Mouse (Mus musculus) adrenal gland, adult 18-20 months (tissue): ENCODE results near the gene Styx. TPM values are rescaled to one million over a fixed set of nuclear protein-coding genes. Genes with fewer than 3 reads are reported as not detected.
"Not testable (repeated sequence)": the region's sequence is repeated elsewhere in the genome, so short reads cannot be mapped to it uniquely, and the experiment has no call there.

Experiments
- DNase-seq, 2 experiments: peaks; one replicate each; pipeline ENCODE4 v3.0.0; 2021 to 2022; ENCODE audit warnings: low spot score in 2 of 2
- total RNA-seq, 2 experiments: library from RNA; stranded (reverse); gene quantifications; 1 replicate in 1 of 2; 2 replicates in 1 of 2; pipeline ENCODE4 v1.2.3; 2021

Styx gene
- total RNA-seq, 2 experiments from 2014 or later, result 22.4 to 23.4 TPM

GRCm38 (mm10) chr14:45329589-45330181, 21.2 kb upstream of the Styx start, which contains the start of gene Psmc6:
Psmc6 (plus strand) TSS chr14:45329788.
- peak; percentile 83 to 88 for DNase-seq

GRCm38 (mm10) chr14:45364211-45365195, 13.6 kb downstream of the Styx start:
- DNase-seq, result no peak

GRCm38 (mm10) chr14:45365196-45365587, 14.3 kb downstream of the Styx start:
- no peak for DNase-seq

- DNase-seq, result no peak
These were observed 27.9 kb downstream of the Styx start for GRCm38 (mm10) chr14:45378771-45379170.

- DNase-seq, result no peak
These were observed 29.9 kb downstream of the Styx start for GRCm38 (mm10) chr14:45380756-45381155.

- no peak for DNase-seq
These were observed 32.0 kb downstream of the Styx start for GRCm38 (mm10) chr14:45382912-45383311.

- no peak for DNase-seq
These were observed 34.7 kb downstream of the Styx start for GRCm38 (mm10) chr14:45385596-45385995.

GRCm38 (mm10) chr14:45387480-45387879, 36.6 kb downstream of the Styx start:
- DNase-seq, result no peak

- peak; percentile 93 to 94 for DNase-seq
These were observed 37.7 kb downstream of the Styx start for GRCm38 (mm10) chr14:45388345-45389181.

GRCm38 (mm10) chr14:45389194-45389593, 38.3 kb downstream of the Styx start:
- no peak for DNase-seq

GRCm38 (mm10) chr14:45399836-45400235, 48.9 kb downstream of the Styx start:
- no peak for DNase-seq

- no peak for DNase-seq
These were observed 52.8 kb downstream of the Styx start for GRCm38 (mm10) chr14:45403651-45404050.

GRCm38 (mm10) chr14:45404813-45405212, 53.9 kb downstream of the Styx start, which contains the start of gene Gnpnat1:
Gnpnat1 (minus strand) TSS chr14:45404913.
- DNase-seq, result not testable (repeated sequence)

- DNase-seq, result no peak
These were observed 65.4 kb downstream of the Styx start for GRCm38 (mm10) chr14:45416265-45416664.

- DNase-seq, result no peak
These were observed 67.7 kb downstream of the Styx start for GRCm38 (mm10) chr14:45418553-45418952.

- no peak for DNase-seq
These were observed 68.4 kb downstream of the Styx start for GRCm38 (mm10) chr14:45419323-45419722.

GRCm38 (mm10) chr14:45422371-45422770, 71.5 kb downstream of the Styx start:
- no peak for DNase-seq

- peak in 1 of 2 experiments; percentile 13 for DNase-seq
These were observed 72.3 kb downstream of the Styx start for GRCm38 (mm10) chr14:45423220-45423619.

- no peak for DNase-seq
These were observed 79.4 kb downstream of the Styx start for GRCm38 (mm10) chr14:45430066-45430842.

GRCm38 (mm10) chr14:45432003-45432402, 81.1 kb downstream of the Styx start:
- no peak for DNase-seq
